Mouse (Mus musculus) common myeloid progenitor, adult 5-6 weeks (primary cell): ENCODE data around the gene Ap3s2. TPM values are rescaled to one million over a fixed set of nuclear protein-coding genes. Genes with fewer than 3 reads are reported as not detected.
A peak's percentile ranks its signal among the peaks of the same experiment; 100 is the strongest.

Source experiments
- ATAC-seq: replicated peaks from 2 replicates; pipeline ENCODE4 v1.8.0; 2016; ENCODE audit warnings: low read depth, mild to moderate bottlenecking, moderate TSS enrichment, inconsistent platforms; ENCODE audit not compliant: poor library complexity, severe bottlenecking
- total RNA-seq: library from RNA; stranded (forward); fragments of 200-1000, 187-1606 nt; gene quantifications from 2 replicates; pipeline ENCODE4 v1.2.3, GENCODE M21; 2017

The Ap3s2 gene
- 8.4 and 11.1 TPM in 2 replicates for total RNA-seq

DNA sequence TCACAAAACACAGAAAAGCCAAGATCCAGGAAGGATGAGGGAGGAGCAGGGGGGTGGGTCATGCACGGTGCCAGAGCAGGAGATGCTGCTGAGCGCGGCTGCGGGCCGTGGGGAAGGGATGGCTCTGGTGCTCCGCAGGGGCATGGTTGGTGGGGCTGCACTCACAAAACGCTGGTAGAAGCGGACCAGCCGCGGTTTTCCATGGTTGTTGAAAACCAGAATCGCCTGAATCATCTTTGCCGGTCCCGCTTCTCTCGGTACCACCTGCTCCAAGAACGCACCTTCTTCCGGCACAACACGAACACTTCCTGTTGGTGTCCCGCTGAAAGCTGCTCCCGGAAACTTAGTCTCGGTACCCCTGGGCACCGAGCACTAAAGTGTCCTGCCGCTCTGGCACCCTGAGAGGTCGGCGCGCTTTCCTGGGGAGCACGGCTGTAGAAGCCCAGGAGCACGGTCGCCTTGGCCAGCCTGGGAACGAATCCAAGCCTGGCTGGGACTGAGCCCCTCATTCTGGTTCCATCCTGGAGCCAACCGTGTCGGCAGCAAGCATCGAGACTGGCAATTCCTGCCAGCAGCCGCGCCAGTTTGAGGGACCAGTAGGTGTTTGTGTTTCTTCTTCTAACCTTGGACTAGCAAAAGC is at the start of gene Ap3s2:
TSS of gene Ap3s2 (minus strand) at position 306 of the 640 bp plus-strand sequence.
- ATAC-seq = peak; percentile 96

DNA sequence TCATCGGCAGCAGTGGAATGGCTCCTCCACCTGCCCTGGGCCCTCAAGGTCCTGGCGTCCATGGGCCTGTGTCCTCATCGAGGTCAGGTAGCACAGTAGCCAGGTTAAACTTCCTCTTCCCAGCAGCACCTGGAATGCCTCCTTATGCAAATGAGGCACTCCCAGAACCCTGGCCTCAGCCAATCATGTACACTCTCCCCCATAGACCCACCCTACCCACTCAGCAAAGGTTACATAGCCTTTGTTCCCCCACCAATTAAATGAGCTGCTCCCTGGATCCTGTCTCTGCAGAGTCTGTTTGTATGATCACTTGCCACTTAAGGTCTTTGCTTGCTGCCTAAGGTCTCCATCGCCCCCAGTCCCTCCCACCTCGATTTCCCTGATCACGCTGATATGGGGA is 47.9 kb upstream of the Ap3s2 start:
- ATAC-seq = no peak

DNA sequence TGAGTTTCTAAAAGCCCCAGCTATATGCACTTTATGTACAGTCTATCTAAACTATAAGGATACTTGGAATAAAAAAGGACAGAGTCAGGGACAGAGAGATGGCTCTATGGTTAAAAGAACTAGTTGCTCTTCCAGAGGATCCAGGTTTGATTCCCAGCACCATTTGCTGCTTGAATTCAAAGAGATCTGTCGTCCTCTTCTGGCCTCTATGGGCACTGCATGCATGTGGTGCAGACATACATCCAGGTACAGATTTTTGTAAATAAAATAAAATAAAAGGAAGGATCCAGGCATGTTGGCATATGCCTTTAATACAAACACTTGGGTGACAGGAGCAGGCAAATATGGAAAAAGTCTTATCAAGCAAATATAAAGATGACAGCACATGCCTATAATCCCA is 41.2 kb upstream of the Ap3s2 start:
- no peak for ATAC-seq

DNA sequence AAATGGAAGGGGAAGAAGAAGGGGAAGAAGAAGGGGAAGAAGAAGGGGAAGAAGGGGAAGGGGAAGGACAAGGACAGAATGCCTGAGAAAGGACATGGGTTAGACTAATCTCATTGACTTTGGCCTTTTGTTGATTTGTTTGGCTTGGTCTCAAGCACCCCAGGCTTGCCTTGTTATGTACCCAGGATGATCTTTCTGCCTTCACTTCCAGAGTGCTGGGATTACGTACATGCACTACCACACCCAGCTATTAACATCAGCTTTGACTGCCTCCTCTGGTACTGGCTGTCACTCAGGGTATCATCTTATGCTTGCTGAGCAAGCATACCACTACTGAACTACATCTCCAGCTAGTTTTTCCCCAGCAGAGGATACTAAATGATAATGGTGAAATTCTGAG is 35.7 kb upstream of the Ap3s2 start:
- no peak for ATAC-seq

DNA sequence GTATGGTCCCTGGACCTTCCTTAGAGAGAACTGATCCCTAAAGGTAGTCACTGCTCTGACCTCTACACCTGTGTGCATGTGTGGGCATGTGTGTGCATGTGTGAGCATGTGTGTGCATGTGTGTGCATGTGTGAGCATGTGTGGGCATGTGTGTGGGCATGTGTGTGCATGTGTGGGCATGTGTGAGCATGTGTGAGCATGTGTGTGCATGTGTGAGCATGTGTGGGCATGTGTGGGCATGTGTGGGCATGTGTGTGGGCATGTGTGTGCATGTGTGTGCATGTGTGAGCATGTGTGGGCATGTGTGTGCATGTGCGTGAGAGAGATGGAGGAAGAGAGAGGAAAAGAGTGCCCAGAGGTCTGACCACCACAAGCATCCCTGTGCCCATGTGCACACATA is 34.4 kb upstream of the Ap3s2 start:
- ATAC-seq = no peak

DNA sequence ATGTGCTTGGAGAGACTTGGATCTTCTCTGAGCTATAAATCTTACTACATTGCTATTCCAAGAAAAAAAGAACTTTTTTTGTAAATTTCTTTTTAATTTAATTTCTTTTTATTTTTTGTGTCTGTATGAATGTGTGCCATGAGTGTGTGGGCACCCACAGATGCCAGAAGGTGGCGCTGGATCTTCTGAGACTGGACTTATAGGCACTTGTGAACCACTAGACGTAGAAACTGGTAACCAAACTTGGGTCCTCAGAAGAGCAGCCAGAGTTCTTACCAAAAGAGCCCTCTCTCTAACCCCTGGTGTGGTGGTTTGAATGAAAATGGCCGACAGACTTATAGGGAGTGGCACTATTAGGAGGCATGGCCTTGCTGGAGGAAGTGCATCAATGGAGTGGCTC is 30.6 kb upstream of the Ap3s2 start:
- ATAC-seq = no peak

DNA sequence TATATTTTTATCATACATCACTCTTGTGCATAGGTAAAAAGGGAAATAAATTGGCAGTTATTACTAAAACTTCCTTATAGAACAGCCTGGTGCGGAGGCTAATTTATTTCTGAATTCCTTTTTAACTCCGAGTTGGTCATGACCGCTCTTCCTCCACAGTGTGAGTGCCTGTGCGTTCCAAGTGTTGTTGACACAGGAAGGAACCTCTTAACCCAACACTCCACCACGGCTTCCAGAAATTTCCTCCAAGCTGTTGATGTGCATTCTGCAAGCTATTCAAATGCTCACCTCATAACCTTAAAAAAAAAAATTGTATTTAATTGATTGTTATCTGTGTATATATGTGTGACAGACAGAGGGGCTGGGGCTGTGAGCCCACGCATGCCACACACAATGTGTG is 29.8 kb upstream of the Ap3s2 start:
- ATAC-seq = no peak

DNA sequence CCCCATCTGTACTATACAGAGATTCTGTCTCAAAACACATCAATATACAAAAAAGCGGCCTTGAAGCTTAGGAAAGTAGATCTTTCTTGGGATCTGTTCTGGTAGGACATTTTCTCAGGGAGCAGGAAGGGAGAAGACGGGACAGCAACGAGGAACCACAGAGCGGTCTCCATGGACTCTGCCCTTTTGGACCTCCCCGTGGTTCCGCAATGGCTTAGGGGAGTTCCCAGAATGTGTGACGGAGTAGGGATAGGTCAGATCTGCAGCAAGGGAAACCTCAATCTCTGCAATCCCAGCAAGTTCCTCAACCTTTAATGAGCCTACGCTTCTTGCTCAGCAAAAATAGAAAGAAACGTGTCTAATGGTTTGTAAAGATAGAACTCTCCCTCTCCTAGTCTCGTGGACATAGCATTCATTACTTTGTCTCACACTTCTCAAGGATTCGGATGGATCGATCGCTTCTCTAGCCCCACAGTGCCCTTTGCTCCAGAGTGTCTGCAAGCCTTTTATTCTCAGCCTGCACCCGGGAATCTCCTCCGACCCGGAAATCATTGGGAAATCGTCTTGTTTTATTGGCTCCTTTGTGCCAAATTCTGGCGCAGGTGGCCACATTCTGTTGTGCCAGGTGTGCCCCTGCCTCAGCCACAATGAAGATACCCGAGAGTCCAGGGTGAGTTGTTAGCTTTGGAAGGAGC is 15.2 kb upstream of the Ap3s2 start:
- ATAC-seq = peak; percentile 61; the same call in 1 of the 2 replicates

DNA sequence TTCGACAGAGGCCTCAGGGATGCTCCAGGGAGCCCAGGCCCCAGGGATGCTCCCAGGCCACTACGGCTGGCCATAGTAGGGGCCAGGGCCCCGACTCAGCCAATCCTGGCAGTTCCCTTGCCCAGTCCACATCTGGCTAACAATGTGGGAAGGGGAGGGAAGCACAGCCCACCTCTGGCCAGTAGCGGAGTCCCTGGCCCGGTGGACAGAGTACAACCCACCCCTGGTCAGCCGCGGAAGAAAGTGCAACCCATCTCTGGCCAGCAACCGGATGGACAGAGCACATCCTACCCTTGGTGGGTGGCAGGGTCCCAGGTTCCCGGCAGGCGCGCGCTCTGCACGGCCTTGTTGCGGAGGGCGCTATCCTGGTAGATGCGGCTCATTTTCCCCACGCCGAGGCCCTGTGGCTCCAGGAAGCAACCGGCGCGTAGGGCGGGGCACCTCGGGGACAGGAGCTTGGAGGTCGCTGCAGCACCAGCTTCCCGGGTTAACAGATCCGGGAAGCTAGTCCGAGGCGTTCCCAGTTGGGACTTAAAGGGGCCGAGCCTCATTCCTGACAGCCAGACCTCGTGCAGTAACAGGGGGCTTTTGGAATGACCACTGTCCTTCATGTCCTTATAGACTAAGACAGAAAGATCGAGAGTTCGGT is 14.5 kb upstream of the Ap3s2 start, which contains the start of gene Arpin:
TSS of gene Arpin (minus strand) at position 498 of the 649 bp plus-strand sequence.
- ATAC-seq = peak; percentile 61

DNA sequence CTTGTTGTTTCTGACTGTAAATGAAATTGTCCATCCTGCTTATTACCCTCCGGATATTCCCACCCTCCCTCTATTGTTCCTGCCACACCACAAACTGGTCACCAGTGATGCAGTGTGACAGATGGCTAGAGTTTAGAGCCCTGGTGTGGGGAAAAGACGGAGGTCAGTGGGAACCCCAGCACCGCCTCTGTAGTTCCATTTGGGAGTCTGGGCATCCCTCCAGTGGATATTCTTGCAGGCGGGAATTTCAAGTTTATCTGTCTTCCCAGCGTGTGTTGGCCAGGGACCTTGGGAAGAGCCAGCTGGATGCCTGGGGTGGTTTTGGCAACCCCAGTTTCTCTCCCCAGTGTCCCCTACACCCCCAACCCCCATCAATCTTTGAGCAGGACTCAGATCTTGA is 14.0 kb upstream of the Ap3s2 start:
- no peak for ATAC-seq

DNA sequence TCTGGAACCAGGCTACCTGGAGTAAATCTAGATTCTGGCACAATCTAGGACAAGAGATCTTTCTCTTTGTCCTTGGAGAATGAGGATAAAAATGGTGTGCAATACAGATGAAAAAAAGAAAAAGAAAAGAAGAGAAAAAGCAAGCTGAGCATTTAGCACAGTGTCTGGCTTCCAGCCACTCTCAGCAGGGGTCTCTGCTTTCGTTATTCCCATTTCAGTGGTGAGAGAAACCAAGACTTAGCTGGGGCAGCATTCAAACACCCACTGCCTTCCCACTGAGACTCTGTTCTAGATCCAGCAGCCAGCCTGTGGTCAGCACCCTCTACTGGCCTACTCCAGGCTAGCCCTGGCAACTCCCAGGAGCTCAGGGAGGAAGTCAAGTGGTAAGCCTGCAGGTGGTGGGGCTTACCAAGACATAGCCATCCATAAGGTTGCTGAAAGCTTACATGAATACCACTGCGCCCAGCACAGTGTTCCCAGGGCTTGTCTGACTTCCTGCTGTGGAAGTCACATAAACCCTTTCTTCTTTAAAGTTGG is 8.1 kb upstream of the Ap3s2 start:
- no peak for ATAC-seq

DNA sequence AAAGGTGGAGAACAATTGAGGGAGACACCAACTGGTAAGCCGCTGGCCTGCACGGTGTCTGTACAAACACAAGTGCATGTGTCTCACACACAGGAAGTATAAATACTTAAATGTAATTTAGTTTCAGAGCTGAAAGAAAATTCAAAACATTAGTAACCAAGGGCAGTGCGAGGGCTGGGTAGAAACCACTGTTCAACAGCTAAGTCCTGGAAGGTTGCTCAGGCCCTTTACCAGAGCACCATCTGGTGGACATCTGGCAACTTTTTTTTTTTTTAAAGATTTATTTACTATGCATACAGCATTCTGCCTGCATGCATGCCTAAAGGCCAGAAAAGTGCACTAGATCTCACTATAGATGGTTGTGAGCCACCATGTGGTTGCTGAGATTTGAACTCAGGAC is 5.9 kb downstream of the Ap3s2 start:
- ATAC-seq = peak; percentile 85

DNA sequence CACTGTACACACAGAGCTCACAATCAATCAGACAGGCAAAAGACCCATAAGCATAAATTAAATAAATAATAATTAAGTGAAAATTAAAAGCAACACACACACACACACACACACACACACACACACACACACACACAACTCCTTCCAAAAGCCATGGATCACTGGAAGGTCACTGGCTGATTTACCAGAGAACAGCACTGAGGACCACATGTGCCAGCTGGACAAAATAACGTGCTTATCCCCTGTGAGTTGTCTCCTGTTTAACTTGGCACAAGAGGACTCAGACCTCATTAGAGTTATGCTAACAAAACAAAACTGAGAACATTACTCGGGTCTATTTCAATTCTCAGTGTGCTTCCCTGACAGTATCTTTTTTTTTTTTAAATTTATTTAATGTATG is 13.1 kb downstream of the Ap3s2 start:
- no peak for ATAC-seq

DNA sequence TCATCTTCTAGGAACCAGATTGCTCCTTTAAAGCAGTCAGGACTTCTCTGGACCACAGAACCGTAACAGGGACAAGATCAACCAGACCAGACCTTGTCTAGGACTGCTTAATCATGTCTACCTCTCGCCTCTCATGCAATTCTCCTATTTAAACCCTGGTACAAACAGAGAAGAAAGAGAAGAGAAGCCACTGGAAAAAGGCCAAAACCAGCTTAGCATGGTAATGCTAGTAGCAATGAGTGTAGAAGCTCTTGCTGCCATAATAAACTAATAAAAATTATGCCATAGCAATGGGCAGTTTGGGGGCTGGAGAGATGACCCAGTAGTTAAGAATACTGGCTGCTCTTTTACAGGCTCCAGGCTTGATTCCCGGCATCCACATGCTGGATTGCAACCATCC is 13.5 kb downstream of the Ap3s2 start:
- ATAC-seq = no peak

DNA sequence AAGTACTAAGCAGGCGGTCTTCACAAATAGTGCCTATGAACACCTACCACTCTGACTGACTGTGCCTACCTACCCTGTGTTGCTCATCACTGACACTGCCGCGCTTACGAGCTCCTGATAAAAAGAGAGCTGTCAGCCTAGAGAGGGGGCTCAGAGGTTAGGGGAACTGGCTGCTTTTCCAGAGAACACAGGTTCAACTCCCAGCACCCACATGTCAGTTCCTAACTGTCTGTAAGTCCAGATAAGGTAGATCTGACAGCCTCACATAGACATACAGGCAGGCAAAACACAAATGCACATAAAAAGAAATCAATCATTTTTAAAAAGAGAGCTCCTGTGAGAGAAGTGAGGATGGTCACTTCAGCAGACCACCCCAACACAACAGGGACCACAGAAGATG is 15.3 kb downstream of the Ap3s2 start:
- ATAC-seq = no peak

DNA sequence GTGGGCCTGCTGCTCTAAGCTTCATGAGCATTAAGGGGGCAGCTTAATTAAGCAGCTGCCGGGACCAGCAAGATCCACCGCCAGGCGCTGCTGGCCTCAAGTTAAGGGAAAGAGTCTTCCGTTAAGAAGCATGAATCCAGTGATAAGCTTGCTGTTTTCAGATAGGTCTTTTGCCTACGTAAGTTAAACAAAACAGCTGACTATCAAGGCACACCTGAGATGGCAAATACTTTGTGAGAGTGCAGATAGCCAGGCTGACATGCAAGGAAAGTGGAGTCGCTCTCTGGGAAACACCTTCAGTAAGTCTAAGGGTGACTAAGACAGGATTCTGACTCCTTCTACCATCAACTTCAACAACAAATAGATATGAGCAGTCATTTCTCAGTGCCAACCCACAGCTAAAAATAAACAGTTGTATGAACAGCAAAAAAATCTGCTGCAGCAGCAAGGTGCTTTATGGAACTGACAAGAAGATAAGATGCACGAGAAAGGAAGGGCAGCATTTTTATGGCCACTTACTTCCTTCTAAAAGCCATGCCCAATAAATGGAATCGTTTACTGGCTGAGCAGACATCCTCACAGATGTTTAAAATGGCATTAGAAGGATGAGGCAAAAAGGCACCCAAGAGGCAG is 17.2 kb downstream of the Ap3s2 start:
- no peak for ATAC-seq

DNA sequence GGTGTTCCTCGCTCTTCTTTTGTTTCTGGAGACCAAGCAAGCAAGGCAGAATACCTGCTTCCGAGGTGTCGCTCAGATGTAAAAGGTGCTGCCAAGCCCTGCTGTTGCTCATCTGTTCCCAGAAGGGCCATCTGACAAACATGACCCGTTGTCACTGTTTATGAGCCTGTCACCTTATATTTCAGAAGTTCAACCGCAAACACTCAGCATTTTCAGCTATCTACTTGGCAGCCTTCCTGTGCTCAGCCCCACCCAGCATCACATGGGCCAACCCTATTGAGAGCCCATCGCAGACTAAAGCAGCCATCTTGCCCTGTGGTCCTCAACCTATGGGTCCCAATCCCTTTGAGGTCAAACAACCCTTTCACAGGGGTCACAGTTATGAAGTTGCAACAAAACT is 19.7 kb downstream of the Ap3s2 start:
- peak; percentile 79; the same call in 1 of the 2 replicates for ATAC-seq

DNA sequence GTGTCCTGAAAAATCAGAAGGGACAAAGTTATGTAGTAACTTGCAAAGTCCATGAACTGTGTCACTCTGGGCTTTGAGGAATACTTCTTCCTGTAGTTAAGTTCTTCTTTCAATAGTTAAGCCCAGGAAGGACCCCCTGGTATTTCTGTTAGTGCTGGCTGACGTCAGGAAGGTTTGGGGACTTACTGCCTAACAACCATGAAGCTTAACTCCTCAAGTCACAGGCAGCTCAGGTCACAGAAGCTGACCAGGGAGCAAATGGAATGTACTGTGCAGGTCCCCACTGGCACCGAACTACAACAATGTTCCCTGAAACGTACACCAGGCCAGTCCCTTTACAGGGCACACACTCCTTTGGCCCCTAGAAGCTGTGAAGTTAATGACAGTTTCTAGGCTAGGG is 25.2 kb downstream of the Ap3s2 start:
- no peak for ATAC-seq

DNA sequence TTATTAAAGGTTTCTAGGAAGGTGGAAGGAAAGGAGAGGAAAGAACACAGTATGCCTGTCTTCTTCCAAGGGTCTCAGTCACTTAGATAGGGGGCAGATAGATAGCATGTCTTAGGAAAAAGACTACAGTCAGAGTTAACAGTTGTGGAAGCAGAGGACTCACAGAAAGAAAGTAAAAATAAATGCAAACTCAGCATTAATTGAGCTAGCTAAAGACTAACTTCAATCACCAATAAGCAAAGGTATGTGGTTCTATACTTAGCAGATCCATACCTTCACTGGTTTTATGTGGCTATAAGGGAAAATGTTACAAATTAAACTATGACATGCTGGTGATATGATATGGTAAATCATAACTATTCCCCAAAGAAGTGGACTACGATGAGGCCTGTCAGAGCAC is 25.7 kb downstream of the Ap3s2 start:
- no peak for ATAC-seq

DNA sequence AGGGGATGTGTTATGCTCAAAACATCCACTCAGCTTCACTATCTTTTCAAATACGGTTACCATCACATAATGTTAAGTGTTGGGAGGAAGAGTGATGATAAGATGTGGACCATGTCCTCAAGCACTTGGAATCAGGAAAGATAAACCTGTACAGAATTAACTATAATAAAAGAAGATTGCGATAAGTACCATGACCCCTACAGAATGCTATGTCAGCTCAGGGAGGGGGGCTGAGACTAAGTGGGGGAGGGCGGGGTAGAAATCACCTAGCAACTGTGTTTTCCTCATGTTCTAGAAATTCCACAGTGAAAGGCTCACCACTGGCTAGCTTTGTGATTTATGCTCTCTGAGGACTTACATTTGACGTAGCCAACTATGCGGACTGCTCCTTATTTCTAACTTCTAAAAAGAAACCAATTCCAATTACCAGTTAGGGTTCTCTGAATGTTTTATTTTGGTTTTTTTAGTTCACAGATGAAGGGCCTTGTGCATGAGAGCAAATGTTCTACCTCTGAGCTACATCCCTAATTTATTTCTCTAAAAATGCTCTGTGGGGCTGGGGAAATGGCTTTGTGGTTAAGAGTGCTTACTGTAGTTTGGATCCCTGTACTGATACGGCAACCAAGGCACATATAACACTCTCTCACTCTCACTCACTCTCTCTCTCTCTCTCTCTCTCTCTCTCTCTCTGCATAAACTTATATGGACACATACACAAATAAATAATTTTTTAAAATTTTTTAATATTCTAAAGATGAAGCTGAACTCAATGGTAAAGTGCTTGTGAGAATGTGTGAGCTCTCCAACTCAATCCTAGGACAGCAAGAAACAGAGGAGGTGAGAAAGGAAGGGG is 27.6 kb downstream of the Ap3s2 start:
- no peak for ATAC-seq
